Comparison of ENCODE assay signal across 13 mouse cellular contexts in the genomic region with DNA sequence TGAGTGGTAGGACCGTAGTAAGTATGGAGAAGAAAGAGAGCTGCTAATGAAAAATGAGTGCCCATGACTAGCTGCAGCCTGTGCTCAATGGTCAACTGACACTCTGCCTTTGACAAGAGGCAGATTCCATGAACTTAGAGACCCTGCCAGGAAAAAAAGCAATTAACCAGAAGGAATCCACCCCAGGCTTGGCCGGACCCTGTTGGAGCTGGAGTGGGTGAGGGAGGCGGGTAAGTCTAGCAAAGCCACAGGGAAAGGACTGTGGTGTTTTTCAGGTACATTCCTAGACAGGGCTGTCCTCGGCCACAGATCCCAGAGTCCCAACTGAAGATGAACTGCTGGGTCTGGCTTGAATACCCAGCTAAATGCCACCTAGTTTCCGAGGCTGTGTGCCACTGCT.
DNase-seq lines count a peak whose midpoint lies in the region; ATAC-seq and TF ChIP-seq lines count a peak whose summit lies in the region.
"Had no signal": no experiment of that assay in that cellular context is flagged by ENCODE, and none has a peak within 500 bp of the region (broad histone marks: within the 10 kb centered on the region; RNA-seq: fewer than 3 reads in every experiment).

No protein-coding gene starts in this region.

- TF ChIP-seq CTCF in lung, embryonic 14.5 days (IDR thresholded peaks at IDR 0.05; ENCODE audit: low read depth) = no peak
- no peak for TF ChIP-seq CTCF in hindbrain, postnatal 0 days (IDR thresholded peaks at IDR 0.05; ENCODE audit: low read depth)

- H3K36me3 ChIP-seq in hindbrain, embryonic 13.5 days = no peaks in the 10 kb centered on the region
- no peaks in the 10 kb centered on the region for H3K36me3 ChIP-seq in hindbrain, embryonic 10.5 days
- H3K36me3 ChIP-seq in lung, embryonic 14.5 days (ENCODE audit: insufficient read depth) = no peaks in the 10 kb centered on the region
- no peaks in the 10 kb centered on the region for H3K36me3 ChIP-seq in forebrain, embryonic 15.5 days
- H3K36me3 ChIP-seq in hindbrain, postnatal 0 days (ENCODE audit: insufficient read depth, low read length) = no peaks in the 10 kb centered on the region
- H3K36me3 ChIP-seq: embryonic facial prominence, embryonic 12.5 days; heart, embryonic 13.5 days; kidney, embryonic 15.5 days had no signal

- no peak overlapping the region for H3K4me3 ChIP-seq in hindbrain, embryonic 13.5 days
- no peak overlapping the region for H3K4me3 ChIP-seq in hindbrain, embryonic 10.5 days
- no peak overlapping the region for H3K4me3 ChIP-seq in lung, embryonic 14.5 days (ENCODE audit: low read depth, low read length)
- no peak overlapping the region for H3K4me3 ChIP-seq in forebrain, embryonic 15.5 days
- H3K4me3 ChIP-seq in hindbrain, postnatal 0 days (ENCODE audit: low read length) = no peak overlapping the region
- H3K4me3 ChIP-seq: embryonic facial prominence, embryonic 12.5 days; erythroblast, embryonic 14.5 days; heart, embryonic 13.5 days; kidney, embryonic 15.5 days had no signal

- no peak for ATAC-seq in hindbrain, embryonic 13.5 days (ENCODE audit: low FRiP score)
- peak; percentile 11; the same call in 1 of the 2 replicates for ATAC-seq in lung, embryonic 14.5 days (ENCODE audit: insufficient read depth)
- ATAC-seq in forebrain, embryonic 15.5 days (replicated peaks) = no peak
- 0 out of 2 replicates have a peak, but pooled peaks have one; percentile 18 for ATAC-seq in hindbrain, postnatal 0 days
- ATAC-seq: intestine, postnatal 0 days had no signal

- H3K27me3 ChIP-seq in hindbrain, embryonic 13.5 days = 0 out of 2 replicates have a peak, but pooled peaks cover 2% of the 10 kb centered on the region
- 0 out of 2 replicates have a peak, but pooled peaks cover 7% of the 10 kb centered on the region for H3K27me3 ChIP-seq in hindbrain, embryonic 10.5 days (ENCODE audit: insufficient read depth, poor library complexity, severe bottlenecking)
- H3K27me3 ChIP-seq in lung, embryonic 14.5 days (ENCODE audit: insufficient read depth, low read length) = no peaks in the 10 kb centered on the region
- no peaks in the 10 kb centered on the region for H3K27me3 ChIP-seq in forebrain, embryonic 15.5 days
- no peaks in the 10 kb centered on the region for H3K27me3 ChIP-seq in hindbrain, postnatal 0 days (ENCODE audit: insufficient read depth, low read length)
- H3K27me3 ChIP-seq: embryonic facial prominence, embryonic 12.5 days; kidney, embryonic 15.5 days had no signal

- H3K4me2 ChIP-seq in hindbrain, embryonic 13.5 days = no peak overlapping the region
- no peak overlapping the region for H3K4me2 ChIP-seq in lung, embryonic 14.5 days
- H3K4me2 ChIP-seq in forebrain, embryonic 15.5 days (replicated peaks) = no peak overlapping the region
- no peak overlapping the region for H3K4me2 ChIP-seq in hindbrain, postnatal 0 days (ENCODE audit: low read depth, low read length)
- H3K4me2 ChIP-seq: embryonic facial prominence, embryonic 12.5 days; heart, embryonic 13.5 days; kidney, embryonic 15.5 days had no signal

- no peak for DNase-seq in hindbrain, embryonic 10.5 days (ENCODE audit: low spot score)
- DNase-seq in lung, embryonic 14.5 days = peak; percentile 27
- DNase-seq in lung, postnatal 36 days = no peak
- peak; percentile 31 for DNase-seq in hindbrain, postnatal 0 days (ENCODE audit: low spot score)
- no peak for DNase-seq in thymus, postnatal 0 days (ENCODE audit: low spot score)

- WGBS in hindbrain, embryonic 13.5 days = 78% methylated on average over 5 of the region's 5 CpGs
- 86% methylated on average over 5 of the region's 5 CpGs for WGBS in hindbrain, embryonic 10.5 days
- WGBS in lung, embryonic 14.5 days = 66% methylated on average over 5 of the region's 5 CpGs
- 71% methylated on average over 5 of the region's 5 CpGs for whole genome bisulfite sequencing in forebrain, embryonic 15.5 days
- 49% methylated on average over 5 of the region's 5 CpGs for WGBS in hindbrain, postnatal 0 days

- peak overlapping the region; percentile 72; the same call in 1 of the 2 replicates for H3K27ac ChIP-seq in hindbrain, embryonic 13.5 days
- no peak overlapping the region; the same call in 1 of the 2 replicates for H3K27ac ChIP-seq in hindbrain, embryonic 10.5 days
- H3K27ac ChIP-seq in lung, embryonic 14.5 days (ENCODE audit: low read depth) = no peak overlapping the region
- H3K27ac ChIP-seq in forebrain, embryonic 15.5 days (replicated peaks) = peak overlapping the region; percentile 91
- no peak overlapping the region for H3K27ac ChIP-seq in hindbrain, postnatal 0 days
- H3K27ac ChIP-seq: embryonic facial prominence, embryonic 12.5 days; heart, embryonic 13.5 days; kidney, embryonic 15.5 days had no signal

- peaks cover 45% of the 10 kb centered on the region for H3K4me1 ChIP-seq in hindbrain, embryonic 13.5 days (replicated peaks)
- H3K4me1 ChIP-seq in hindbrain, embryonic 10.5 days (replicated peaks) = peaks cover 24% of the 10 kb centered on the region
- peaks cover 3% of the 10 kb centered on the region; the same call in 1 of the 2 replicates for H3K4me1 ChIP-seq in lung, embryonic 14.5 days (ENCODE audit: insufficient read depth)
- peaks cover 47% of the 10 kb centered on the region for H3K4me1 ChIP-seq in forebrain, embryonic 15.5 days
- peaks cover 6% of the 10 kb centered on the region; the same call in 1 of the 2 replicates for H3K4me1 ChIP-seq in hindbrain, postnatal 0 days (ENCODE audit: insufficient read depth, low read length)
- H3K4me1 ChIP-seq: embryonic facial prominence, embryonic 12.5 days had no signal

- no peak overlapping the region for H3K9ac ChIP-seq in hindbrain, embryonic 13.5 days
- H3K9ac ChIP-seq in lung, embryonic 14.5 days = no peak overlapping the region
- no peak overlapping the region for H3K9ac ChIP-seq in forebrain, embryonic 15.5 days (replicated peaks)
- H3K9ac ChIP-seq in hindbrain, postnatal 0 days (replicated peaks; ENCODE audit: low read length) = no peak overlapping the region
- H3K9ac ChIP-seq: embryonic facial prominence, embryonic 12.5 days; heart, embryonic 13.5 days; kidney, embryonic 15.5 days had no signal

- no peaks in the 10 kb centered on the region for H3K9me3 ChIP-seq in hindbrain, embryonic 13.5 days
- no peaks in the 10 kb centered on the region for H3K9me3 ChIP-seq in hindbrain, embryonic 10.5 days
- H3K9me3 ChIP-seq in lung, embryonic 14.5 days (ENCODE audit: low read depth, low read length) = no peaks in the 10 kb centered on the region
- no peaks in the 10 kb centered on the region for H3K9me3 ChIP-seq in forebrain, embryonic 15.5 days
- H3K9me3 ChIP-seq in hindbrain, postnatal 0 days (ENCODE audit: low read length) = no peaks in the 10 kb centered on the region
- H3K9me3 ChIP-seq: embryonic facial prominence, embryonic 12.5 days; heart, embryonic 13.5 days; kidney, embryonic 15.5 days; megakaryocyte, embryonic 14.5 days had no signal

Comparison
In these comparisons a context has a peak if more than half of its experiments do, and no peak if none do; other contexts are left out.
1. ATAC-seq: peak in lung, embryonic 14.5 days (single experiment) and hindbrain, postnatal 0 days (single experiment); none in hindbrain, embryonic 13.5 days (single experiment) and forebrain, embryonic 15.5 days (single experiment).
2. H3K27ac ChIP-seq: peak in hindbrain, embryonic 13.5 days (single experiment) and forebrain, embryonic 15.5 days (single experiment); none in hindbrain, embryonic 10.5 days (single experiment), lung, embryonic 14.5 days (single experiment) and hindbrain, postnatal 0 days (single experiment).
3. DNase-seq: peak in lung, embryonic 14.5 days (single experiment) and hindbrain, postnatal 0 days (single experiment); none in hindbrain, embryonic 10.5 days (single experiment), lung, postnatal 36 days (single experiment) and thymus, postnatal 0 days (single experiment).